Mouse (Mus musculus): ENCODE measurements at regions not wholly inside any gene's neighbourhood (a gene's known extent, or its start where the extent isn't known, plus 50 kb on each side); places are given as distances from the start of the nearest gene placed in this dataset.

- Histone ChIP-seq H3K9ac (ENCODE audit: low read depth, low read length) (no peak overlapping the region), H3K27me3 (replicated peaks; ENCODE audit: control insufficient read depth, insufficient read depth, low read length) (no peaks in the 10 kb centered on the region), H3K4me2 (replicated peaks; ENCODE audit: low read depth) (no peak overlapping the region), H3K36me3 (ENCODE audit: control insufficient read depth, insufficient read depth) (no peaks in the 10 kb centered on the region), H3K27ac (ENCODE audit: low read depth, low read length) (no peak overlapping the region), H3K9me3 (ENCODE audit: control insufficient read depth) (no peaks in the 10 kb centered on the region), H3K4me3 (ENCODE audit: low read depth, low read length) (no peak overlapping the region), H3K4me1 (replicated peaks; ENCODE audit: control insufficient read depth, insufficient read depth, low read length) (no peaks in the 10 kb centered on the region)
- ATAC-seq: no peak
- 80% methylated on average over 5 of the region's 5 CpGs for WGBS
- TF ChIP-seq CTCF (IDR thresholded peaks at IDR 0.05; ENCODE audit: low read depth): no peak
Measured at GRCm38 (mm10) chr17:72731175-72731574, 105.1 kb upstream of the Ypel5 start.

DNA sequence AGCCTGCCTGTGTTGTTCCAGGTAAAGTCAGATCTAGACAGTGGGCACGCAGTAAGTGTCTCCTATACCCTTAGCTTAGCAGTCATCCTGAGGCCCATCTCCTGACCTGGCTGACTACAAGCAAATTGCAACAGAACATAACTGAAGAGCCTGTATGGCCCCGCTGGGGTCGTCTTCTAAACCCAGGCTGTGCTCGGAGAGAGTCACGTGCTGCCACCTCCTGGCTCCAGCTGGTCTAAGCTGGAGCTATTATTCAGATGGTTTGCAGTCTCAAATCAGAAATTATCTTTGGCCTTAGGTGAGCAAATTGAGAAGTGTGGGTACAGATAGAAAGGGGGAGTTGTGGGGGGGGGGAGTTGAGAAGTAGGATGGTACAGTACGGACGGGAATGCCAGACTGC is 115.5 kb upstream of the Ypel5 start:
- ATAC-seq: no peak

DNA sequence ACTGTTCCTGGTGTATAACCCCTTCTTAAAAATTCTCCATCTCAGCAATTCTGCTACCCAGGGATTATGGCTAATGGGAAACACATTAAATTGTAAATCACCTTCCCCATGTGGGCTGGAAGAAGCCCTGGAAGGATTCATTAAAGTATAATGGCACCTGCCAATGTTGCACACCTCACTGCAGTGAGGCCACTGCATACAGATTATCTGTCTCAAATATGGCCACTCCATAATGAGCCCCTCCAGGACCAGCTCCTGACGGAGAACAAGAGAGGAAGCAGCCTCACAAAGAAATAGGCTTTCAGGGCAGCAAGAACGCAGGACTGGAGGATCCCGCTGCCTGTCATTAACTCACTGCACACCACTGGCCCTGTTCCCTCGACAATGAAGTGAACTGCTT is 115.2 kb upstream of the Alk start:
- Histone ChIP-seq H3K27ac (ENCODE audit: low read depth, low read length) (no peak overlapping the region), H3K4me3 (ENCODE audit: low read depth, low read length) (no peak overlapping the region), H3K4me1 (replicated peaks; ENCODE audit: control insufficient read depth, insufficient read depth, low read length) (no peaks in the 10 kb centered on the region), H3K9ac (ENCODE audit: low read depth, low read length) (no peak overlapping the region), H3K27me3 (replicated peaks; ENCODE audit: control insufficient read depth, insufficient read depth, low read length) (no peaks in the 10 kb centered on the region), H3K9me3 (ENCODE audit: control insufficient read depth) (no peaks in the 10 kb centered on the region), H3K36me3 (ENCODE audit: control insufficient read depth, insufficient read depth) (no peaks in the 10 kb centered on the region), H3K4me2 (replicated peaks; ENCODE audit: low read depth) (no peak overlapping the region)
- TF ChIP-seq CTCF (IDR thresholded peaks at IDR 0.05; ENCODE audit: low read depth): no peak
- ATAC-seq: no peak
- 74% methylated on average over 4 of the region's 4 CpGs for WGBS

More for the DNA sequence above, 115.5 kb upstream of the Ypel5 start:
- Histone ChIP-seq H3K4me1 (replicated peaks; ENCODE audit: control insufficient read depth, insufficient read depth, low read length) (no peaks in the 10 kb centered on the region), H3K36me3 (ENCODE audit: control insufficient read depth, insufficient read depth) (no peaks in the 10 kb centered on the region), H3K9ac (ENCODE audit: low read depth, low read length) (no peak overlapping the region), H3K27me3 (replicated peaks; ENCODE audit: control insufficient read depth, insufficient read depth, low read length) (no peaks in the 10 kb centered on the region), H3K4me2 (replicated peaks; ENCODE audit: low read depth) (no peak overlapping the region), H3K9me3 (ENCODE audit: control insufficient read depth) (no peaks in the 10 kb centered on the region), H3K4me3 (ENCODE audit: low read depth, low read length) (no peak overlapping the region), H3K27ac (ENCODE audit: low read depth, low read length) (no peak overlapping the region)
- peak; percentile 44 for TF ChIP-seq CTCF (IDR thresholded peaks at IDR 0.05; ENCODE audit: low read depth)
- 50% methylated on average over 7 of the region's 7 CpGs for WGBS

DNA sequence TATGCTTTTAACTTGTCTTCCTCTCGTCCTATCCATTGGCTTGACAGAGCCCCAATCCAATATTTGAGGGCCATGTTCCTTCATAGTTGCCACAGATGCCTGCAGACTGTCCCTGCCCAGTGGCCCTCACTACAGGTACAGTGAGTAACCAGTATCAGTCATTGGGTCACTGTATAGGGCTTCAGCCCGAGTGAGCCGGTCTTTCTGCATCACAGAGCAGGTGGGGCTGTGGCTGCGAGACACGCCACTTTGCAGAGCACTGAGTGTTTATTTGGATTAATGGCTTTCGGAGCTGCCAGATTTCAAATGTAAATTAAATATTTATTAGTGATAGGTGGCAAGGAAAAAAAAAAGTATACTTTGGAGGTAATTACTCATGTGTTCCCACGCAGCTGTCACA is 87.2 kb upstream of the Alk start:
- no peak overlapping the region for H3K4me3 ChIP-seq (ENCODE audit: low read depth, low read length)
- H3K4me2 ChIP-seq (replicated peaks; ENCODE audit: low read depth): no peak overlapping the region
- 52% methylated on average over 7 of the region's 7 CpGs for WGBS
- no peaks in the 10 kb centered on the region for H3K36me3 ChIP-seq (ENCODE audit: control insufficient read depth, insufficient read depth)
- no peak for ATAC-seq
- H3K9me3 ChIP-seq (ENCODE audit: control insufficient read depth): no peaks in the 10 kb centered on the region
- no peaks in the 10 kb centered on the region for H3K27me3 ChIP-seq (replicated peaks; ENCODE audit: control insufficient read depth, insufficient read depth, low read length)
- no peak overlapping the region for H3K27ac ChIP-seq (ENCODE audit: low read depth, low read length)
- TF ChIP-seq CTCF (IDR thresholded peaks at IDR 0.05; ENCODE audit: low read depth): no peak
- no peak overlapping the region for H3K9ac ChIP-seq (ENCODE audit: low read depth, low read length)
- H3K4me1 ChIP-seq (replicated peaks; ENCODE audit: control insufficient read depth, insufficient read depth, low read length): no peaks in the 10 kb centered on the region

DNA sequence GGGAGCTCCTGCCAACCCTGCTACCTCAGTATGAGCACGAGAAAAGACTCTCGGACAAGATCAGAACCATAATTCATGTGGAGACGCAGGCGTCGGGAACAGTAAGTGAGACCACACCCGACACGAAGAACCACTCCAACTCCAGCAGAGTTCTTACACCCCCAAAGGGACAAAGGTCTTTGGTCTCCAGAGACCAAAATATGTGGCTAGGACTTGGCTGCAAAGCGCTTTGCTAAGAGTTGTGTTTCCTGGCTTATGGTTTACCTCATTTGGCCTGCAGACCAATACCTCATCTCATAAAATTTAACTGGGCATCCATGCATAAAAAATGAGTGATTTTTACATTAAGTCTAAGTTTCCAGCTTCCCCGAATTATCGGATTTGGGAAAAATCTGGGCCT is 85.2 kb upstream of the Alk start:
- Histone ChIP-seq H3K4me3 (ENCODE audit: low read depth, low read length) (no peak overlapping the region), H3K9me3 (ENCODE audit: control insufficient read depth) (no peaks in the 10 kb centered on the region), H3K27ac (ENCODE audit: low read depth, low read length) (no peak overlapping the region), H3K36me3 (ENCODE audit: control insufficient read depth, insufficient read depth) (no peaks in the 10 kb centered on the region), H3K4me2 (replicated peaks; ENCODE audit: low read depth) (no peak overlapping the region), H3K9ac (ENCODE audit: low read depth, low read length) (no peak overlapping the region), H3K27me3 (replicated peaks; ENCODE audit: control insufficient read depth, insufficient read depth, low read length) (no peaks in the 10 kb centered on the region), H3K4me1 (replicated peaks; ENCODE audit: control insufficient read depth, insufficient read depth, low read length) (no peaks in the 10 kb centered on the region)
- TF ChIP-seq CTCF (IDR thresholded peaks at IDR 0.05; ENCODE audit: low read depth): no peak
- 80% methylated on average over 10 of the region's 10 CpGs for WGBS
- no peak for ATAC-seq

GRCm38 (mm10) chr17:72688800-72689199 is 84.4 kb upstream of the Alk start:
- ATAC-seq: no peak
- Histone ChIP-seq H3K4me2 (replicated peaks; ENCODE audit: low read depth) (no peak overlapping the region), H3K9me3 (ENCODE audit: control insufficient read depth) (no peaks in the 10 kb centered on the region), H3K4me3 (ENCODE audit: low read depth, low read length) (no peak overlapping the region), H3K4me1 (replicated peaks; ENCODE audit: control insufficient read depth, insufficient read depth, low read length) (no peaks in the 10 kb centered on the region), H3K27ac (ENCODE audit: low read depth, low read length) (no peak overlapping the region), H3K36me3 (ENCODE audit: control insufficient read depth, insufficient read depth) (no peaks in the 10 kb centered on the region), H3K9ac (ENCODE audit: low read depth, low read length) (no peak overlapping the region), H3K27me3 (replicated peaks; ENCODE audit: control insufficient read depth, insufficient read depth, low read length) (no peaks in the 10 kb centered on the region)
- no peak for TF ChIP-seq CTCF (IDR thresholded peaks at IDR 0.05; ENCODE audit: low read depth)
- 58% methylated on average over 8 of the region's 8 CpGs for WGBS

- no peak for TF ChIP-seq CTCF (IDR thresholded peaks at IDR 0.05; ENCODE audit: low read depth)
- ATAC-seq: no peak
- H3K4me3 ChIP-seq (ENCODE audit: low read depth, low read length): no peak overlapping the region
- H3K27ac ChIP-seq (ENCODE audit: low read depth, low read length): no peak overlapping the region
- 86% methylated on average over 4 of the region's 4 CpGs for WGBS
- no peaks in the 10 kb centered on the region for H3K4me1 ChIP-seq (replicated peaks; ENCODE audit: control insufficient read depth, insufficient read depth, low read length)
- no peak overlapping the region for H3K4me2 ChIP-seq (replicated peaks; ENCODE audit: low read depth)
- no peaks in the 10 kb centered on the region for H3K27me3 ChIP-seq (replicated peaks; ENCODE audit: control insufficient read depth, insufficient read depth, low read length)
- H3K9me3 ChIP-seq (ENCODE audit: control insufficient read depth): no peaks in the 10 kb centered on the region
- H3K36me3 ChIP-seq (ENCODE audit: control insufficient read depth, insufficient read depth): no peaks in the 10 kb centered on the region
- H3K9ac ChIP-seq (ENCODE audit: low read depth, low read length): no peak overlapping the region
Measured at GRCm38 (mm10) chr17:72674658-72675057, 70.2 kb upstream of the Alk start.

Measured in intestine, postnatal 0 days (tissue).